Mouse (Mus musculus): ENCODE measurements around the gene Ccdc50. TPM values are rescaled to one million over a fixed set of nuclear protein-coding genes. Genes with fewer than 3 reads are reported as not detected.

The Ccdc50 gene
- polyA plus RNA-seq, 1 experiment from 2014 or later, result 52.7 TPM

DNA sequence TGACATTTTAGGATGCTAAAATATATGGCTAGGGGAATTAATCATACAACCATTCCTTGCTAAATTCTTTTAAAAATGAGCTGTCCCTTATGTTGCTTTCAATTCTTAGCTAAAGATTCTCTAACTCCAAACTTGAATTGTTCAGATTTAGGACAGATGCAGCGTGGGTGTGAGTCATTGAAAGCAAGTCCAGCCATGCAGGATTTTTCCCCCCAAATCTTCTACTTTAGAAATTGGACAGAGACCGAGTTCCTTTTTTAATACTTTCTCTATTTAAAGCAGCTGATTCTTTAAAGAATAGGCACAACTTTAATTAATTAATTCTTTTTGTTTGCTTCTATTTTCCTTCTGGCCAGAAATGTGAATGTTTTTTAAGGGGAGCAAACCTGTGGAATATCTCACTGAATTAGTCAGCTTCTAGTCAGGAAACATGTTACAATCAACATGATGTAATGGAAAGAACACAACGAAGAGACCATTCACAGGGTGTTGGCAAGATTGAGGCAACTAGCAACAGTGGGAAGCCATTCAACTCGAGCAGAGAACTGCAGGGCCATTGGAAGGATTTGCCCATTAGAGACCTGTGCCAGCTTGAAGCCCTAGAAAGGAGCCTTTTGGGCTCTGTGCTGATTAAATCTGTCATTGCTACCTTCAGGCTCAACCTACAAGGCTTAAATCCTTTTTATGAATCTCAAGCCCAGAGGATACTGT is 3.6 kb upstream of the Ccdc50 start:
- Histone ChIP-seq H3K27me3 (no peaks in the 10 kb centered on the region), H3K4me1 (replicated peaks) (peaks cover 11% of the 10 kb centered on the region), H3K27ac (no peak overlapping the region), H3K9ac (no peak overlapping the region), H3K36me3 (no peaks in the 10 kb centered on the region), H3K9me3 (no peaks in the 10 kb centered on the region), H3K4me3 (no peak overlapping the region), H3K4me2 (no peak overlapping the region)
- ATAC-seq (ENCODE audit: low FRiP score), result no peak
- WGBS, result 75% methylated on average over 4 of the region's 4 CpGs

DNA sequence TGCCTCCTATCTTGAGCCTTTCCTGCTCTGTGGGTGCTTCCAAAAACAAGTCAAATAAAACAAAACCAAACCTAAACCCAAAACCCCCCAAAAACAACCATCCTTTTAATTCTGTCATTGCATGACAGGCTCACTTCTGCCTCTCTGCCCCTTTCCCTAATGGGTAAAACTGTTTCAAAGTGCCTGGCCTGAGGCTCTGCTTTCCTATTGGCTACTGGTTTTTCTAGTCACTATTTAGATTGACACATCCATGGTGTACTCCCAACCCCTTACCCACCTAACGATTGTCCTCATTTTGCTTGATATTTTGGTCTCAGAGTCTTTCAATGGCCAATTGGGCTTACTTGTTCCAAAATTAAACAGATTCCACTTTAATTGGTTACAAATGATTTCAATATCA is 3.0 kb upstream of the Ccdc50 start:
- Histone ChIP-seq H3K27me3 (no peaks in the 10 kb centered on the region), H3K36me3 (no peaks in the 10 kb centered on the region), H3K27ac (no peak overlapping the region), H3K9me3 (no peaks in the 10 kb centered on the region), H3K4me3 (no peak overlapping the region), H3K9ac (no peak overlapping the region), H3K4me2 (no peak overlapping the region), H3K4me1 (replicated peaks) (peaks cover 17% of the 10 kb centered on the region)
- 79% methylated on average over 1 of the region's 1 CpGs for WGBS
- ATAC-seq (ENCODE audit: low FRiP score), result no peak

DNA sequence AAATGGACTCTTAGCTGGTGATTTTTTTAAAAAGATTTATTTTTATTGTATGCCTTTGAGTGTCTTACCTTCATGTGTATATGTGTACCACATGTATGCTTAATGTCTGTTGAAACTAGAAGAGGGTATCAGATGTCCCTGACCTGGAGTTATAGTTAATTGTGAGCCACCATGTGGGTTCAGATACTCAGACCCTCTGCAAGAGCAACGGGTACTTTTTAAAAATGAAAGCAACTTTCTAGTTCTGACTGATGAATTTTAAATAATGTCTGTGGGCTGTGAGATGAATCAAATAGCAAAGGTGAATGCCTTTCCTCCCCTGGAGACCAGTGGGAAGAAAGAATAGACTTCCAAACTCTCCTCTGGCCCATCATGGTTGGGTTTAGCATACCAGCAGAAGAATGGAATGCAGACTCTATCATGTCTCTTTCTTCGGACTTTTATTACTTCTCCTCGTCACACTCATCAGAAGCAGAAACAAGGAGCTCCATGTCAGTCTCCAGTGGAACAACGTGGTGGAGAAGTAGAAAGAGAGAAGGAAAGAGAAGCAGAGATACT is 1.7 kb upstream of the Ccdc50 start:
- no peak overlapping the region for H3K27ac ChIP-seq
- H3K9ac ChIP-seq, result no peak overlapping the region
- WGBS, result 75% methylated on average over 4 of the region's 4 CpGs
- ATAC-seq (ENCODE audit: low FRiP score), result no peak
- H3K36me3 ChIP-seq, result no peaks in the 10 kb centered on the region
- no peaks in the 10 kb centered on the region for H3K9me3 ChIP-seq
- peaks cover 28% of the 10 kb centered on the region for H3K4me1 ChIP-seq (replicated peaks)
- no peak overlapping the region for H3K4me3 ChIP-seq
- H3K4me2 ChIP-seq, result no peak overlapping the region
- H3K27me3 ChIP-seq, result no peaks in the 10 kb centered on the region

DNA sequence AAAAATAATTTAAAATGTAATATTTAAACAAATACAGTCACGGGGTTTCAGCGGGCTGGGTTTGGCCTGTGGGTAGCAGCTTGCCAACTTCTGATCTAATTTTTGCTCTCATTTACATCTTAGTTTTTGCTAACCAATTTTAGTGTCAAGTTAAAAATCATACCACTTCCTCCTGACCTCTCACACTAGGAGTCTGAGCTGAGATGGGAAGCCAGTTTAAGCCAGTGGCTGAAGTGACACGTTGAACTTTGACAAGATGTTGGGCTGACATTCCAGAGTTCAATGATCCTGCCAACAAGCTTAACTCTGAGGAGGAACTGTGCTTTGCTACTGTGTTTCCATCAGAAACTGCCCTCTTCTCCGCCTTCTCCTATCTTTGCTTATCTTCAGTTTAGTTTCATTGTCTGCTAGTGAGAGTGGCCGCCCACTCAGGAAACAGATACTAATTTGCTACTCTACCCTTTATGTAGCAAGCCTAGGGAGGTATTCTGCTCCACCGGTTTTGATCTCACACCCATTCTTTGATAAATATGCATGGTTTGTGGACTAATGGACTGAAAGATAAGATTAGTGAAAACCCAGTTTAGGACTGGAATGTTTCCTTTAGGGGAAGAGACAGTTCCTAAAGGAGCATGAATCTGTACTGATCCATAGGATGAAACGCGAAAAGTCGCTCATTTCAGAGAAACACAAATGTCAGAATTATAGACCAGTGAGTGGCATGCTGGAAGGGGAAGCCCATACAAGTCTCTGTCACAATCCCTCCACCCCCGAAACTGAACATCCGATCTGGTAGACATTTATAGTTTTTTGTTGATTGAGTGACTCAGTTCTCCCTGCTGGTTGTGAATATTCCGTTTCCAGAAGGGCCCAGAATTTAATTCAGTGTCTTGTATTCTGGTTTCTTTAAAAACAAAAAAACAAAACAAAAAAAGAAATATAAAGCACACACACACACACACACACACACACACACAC is 746 bp upstream of the Ccdc50 start:
- Histone ChIP-seq H3K27me3 (no peaks in the 10 kb centered on the region), H3K4me1 (replicated peaks) (peaks cover 34% of the 10 kb centered on the region), H3K9ac (peak overlapping the region; percentile 98), H3K9me3 (no peaks in the 10 kb centered on the region), H3K36me3 (no peaks in the 10 kb centered on the region), H3K27ac (peak overlapping the region; percentile 98), H3K4me3 (peak overlapping the region; percentile 92), H3K4me2 (peak overlapping the region; percentile 71)
- WGBS, result 48% methylated on average over 12 of the region's 12 CpGs
- peak; percentile 14; the same call in 1 of the 2 replicates for ATAC-seq (ENCODE audit: low FRiP score)

DNA sequence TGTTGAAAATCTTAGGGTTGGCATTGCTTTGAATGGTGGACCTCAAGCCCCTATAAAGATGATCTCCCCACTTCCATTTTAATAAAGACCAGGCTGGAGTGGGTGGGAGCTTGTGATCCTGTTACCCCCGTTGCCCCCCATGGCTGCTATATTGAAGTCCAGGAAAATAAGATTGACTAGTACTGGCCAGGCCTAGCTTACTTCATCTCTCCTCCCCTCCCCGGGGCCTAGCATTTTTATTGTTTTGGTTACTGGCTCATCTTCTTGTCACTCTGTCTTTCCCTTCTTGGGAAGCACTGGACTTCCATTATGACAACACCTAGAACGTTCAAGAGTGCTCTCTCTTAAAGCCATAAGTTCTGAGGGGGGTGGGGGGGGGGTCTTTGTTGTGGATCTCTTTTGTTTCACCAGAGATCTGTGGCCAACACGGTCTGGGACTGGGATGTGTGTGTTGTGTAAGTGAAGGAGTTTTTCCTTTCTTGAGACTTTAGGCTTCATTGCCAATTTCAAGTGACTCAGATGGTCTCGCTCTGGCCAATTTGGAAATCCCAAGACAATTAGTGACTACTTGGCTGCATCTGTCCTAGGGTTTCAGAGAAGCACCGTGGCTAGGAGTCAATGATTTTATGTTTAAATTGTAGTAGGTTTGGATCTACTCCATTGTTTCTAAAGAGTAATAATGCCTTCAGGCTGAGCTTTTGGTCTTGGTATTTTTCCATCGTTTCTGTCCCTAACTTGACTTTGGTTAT is 1.0 kb downstream of the Ccdc50 start:
- H3K4me2 ChIP-seq, result peak overlapping the region; percentile 71
- H3K9ac ChIP-seq, result peak overlapping the region; percentile 98
- H3K9me3 ChIP-seq, result no peaks in the 10 kb centered on the region
- H3K4me3 ChIP-seq, result peak overlapping the region; percentile 92
- WGBS, result 22% methylated on average over 7 of the region's 7 CpGs
- H3K4me1 ChIP-seq (replicated peaks), result peaks cover 37% of the 10 kb centered on the region
- H3K36me3 ChIP-seq, result no peaks in the 10 kb centered on the region
- no peaks in the 10 kb centered on the region for H3K27me3 ChIP-seq
- peak; percentile 41 for ATAC-seq (ENCODE audit: low FRiP score)
- H3K27ac ChIP-seq, result peak overlapping the region; percentile 98

DNA sequence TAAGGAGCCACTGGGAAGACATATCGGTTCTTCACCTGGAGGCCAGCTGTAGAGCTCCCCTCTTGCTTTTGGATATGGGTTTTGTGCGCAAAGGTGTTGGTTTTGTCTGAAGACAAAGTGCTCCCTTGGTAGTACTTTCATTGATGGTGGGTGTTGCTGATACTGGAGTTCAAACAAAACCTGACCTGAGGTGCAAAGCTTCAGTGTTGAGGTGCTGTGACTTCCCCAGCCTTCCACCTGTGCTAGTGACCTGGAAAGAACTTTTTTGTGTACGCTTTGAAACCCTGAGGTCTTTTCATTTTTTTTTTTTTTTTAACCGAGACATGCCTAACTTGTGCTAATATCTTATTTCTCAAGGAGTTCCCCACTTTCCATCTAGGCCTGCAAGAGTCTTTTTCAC is 1.6 kb downstream of the Ccdc50 start:
- Histone ChIP-seq H3K4me3 (peak overlapping the region; percentile 92), H3K9me3 (no peaks in the 10 kb centered on the region), H3K27me3 (no peaks in the 10 kb centered on the region), H3K4me2 (peak overlapping the region; percentile 71), H3K27ac (no peak overlapping the region), H3K36me3 (no peaks in the 10 kb centered on the region), H3K4me1 (replicated peaks) (peaks cover 37% of the 10 kb centered on the region), H3K9ac (peak overlapping the region; percentile 98)
- no peak for ATAC-seq (ENCODE audit: low FRiP score)
- 86% methylated on average over 4 of the region's 4 CpGs for WGBS

DNA sequence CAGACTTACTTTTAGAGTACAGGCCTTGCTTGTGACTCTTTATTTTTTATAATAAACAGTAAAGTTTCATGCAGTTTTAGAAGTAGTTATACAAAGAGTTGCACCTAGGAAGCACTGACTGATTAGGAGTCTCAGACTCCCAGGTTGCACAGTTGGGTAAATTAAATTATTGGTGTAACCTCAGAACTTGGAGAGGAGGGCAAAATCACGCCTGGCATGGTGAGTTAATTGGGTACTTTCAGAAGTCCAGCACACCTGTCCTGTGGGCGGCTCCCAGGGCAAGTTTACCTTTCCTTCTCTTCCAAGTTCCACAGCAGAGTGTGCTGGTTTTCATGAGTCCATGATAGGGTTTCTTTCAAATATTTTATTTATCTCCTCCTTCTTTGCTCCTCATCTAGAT is 3.2 kb downstream of the Ccdc50 start:
- Histone ChIP-seq H3K9ac (no peak overlapping the region), H3K36me3 (no peaks in the 10 kb centered on the region), H3K9me3 (0 out of 2 replicates have a peak, but pooled peaks cover 6% of the 10 kb centered on the region), H3K27ac (no peak overlapping the region), H3K4me2 (no peak overlapping the region), H3K4me3 (no peak overlapping the region), H3K27me3 (no peaks in the 10 kb centered on the region), H3K4me1 (replicated peaks) (peaks cover 38% of the 10 kb centered on the region)
- WGBS, result 87% methylated on average over 2 of the region's 2 CpGs
- ATAC-seq (ENCODE audit: low FRiP score), result no peak

DNA sequence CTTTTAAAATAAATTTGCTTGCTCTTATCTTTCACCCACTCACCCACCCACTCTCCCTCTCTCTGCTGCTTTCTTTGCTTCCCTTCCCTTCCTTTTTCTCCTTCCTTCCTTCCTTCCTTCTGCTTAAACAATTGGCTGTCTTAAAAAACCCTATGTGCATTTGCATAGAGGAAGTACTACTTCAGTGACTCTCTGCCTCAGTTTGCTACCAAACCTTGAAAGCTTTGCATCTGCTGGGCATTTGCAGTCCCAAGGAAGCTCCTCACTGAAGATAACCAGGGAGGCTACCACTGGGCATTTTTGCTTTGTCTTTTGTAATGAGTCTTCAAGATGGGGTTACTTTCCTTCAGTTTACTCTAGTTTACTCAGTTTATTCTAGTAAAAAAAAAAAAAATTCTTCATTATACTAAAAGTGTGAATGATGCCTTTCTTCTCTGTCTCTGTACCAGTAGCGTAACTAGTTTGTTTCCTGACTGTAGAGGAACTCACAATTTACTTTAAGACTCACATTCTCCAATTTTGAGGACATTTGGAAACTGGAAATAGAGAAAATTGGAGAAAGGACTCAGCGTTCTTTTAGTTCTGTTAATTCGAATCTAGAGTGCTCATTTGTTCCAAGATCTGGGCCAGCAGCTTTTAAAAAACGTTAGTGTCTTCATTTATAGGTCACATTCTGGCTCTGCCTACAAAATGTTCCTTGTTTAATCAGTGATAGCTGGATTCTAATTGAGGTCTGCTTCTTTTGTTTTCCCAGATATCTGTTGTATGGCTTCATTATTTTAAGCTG is 6.8 kb downstream of the Ccdc50 start:
- no peak overlapping the region for H3K9ac ChIP-seq
- no peak overlapping the region for H3K4me3 ChIP-seq
- H3K27ac ChIP-seq, result no peak overlapping the region
- no peak overlapping the region for H3K4me2 ChIP-seq
- no peak for ATAC-seq (ENCODE audit: low FRiP score)
- no peaks in the 10 kb centered on the region for H3K27me3 ChIP-seq
- 91% methylated on average over 4 of the region's 4 CpGs for WGBS
- peaks cover 26% of the 10 kb centered on the region for H3K4me1 ChIP-seq (replicated peaks)
- H3K9me3 ChIP-seq, result 0 out of 2 replicates have a peak, but pooled peaks cover 6% of the 10 kb centered on the region
- no peaks in the 10 kb centered on the region for H3K36me3 ChIP-seq

DNA sequence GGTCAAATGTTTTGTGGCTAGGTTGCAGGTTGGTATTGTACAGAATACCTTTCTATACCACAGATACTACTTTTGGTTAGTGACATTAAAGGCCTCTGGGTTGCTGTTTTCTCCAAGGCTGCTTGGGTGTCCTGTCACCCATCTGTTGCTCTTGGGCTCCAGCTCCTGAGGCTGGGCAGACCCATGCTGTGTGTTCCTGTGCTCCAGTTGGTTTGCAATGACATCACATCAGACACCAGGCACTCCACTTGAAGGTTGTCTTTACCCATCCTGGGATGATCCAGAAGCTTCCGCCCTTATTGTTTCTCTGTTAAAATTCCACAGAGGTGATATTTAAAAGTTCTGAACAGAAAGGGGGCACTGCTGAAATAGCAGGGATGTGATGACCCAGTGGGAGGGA is 8.3 kb downstream of the Ccdc50 start:
- Histone ChIP-seq H3K4me1 (replicated peaks) (peaks cover 12% of the 10 kb centered on the region), H3K9me3 (0 out of 2 replicates have a peak, but pooled peaks cover 6% of the 10 kb centered on the region), H3K4me2 (no peak overlapping the region), H3K27ac (no peak overlapping the region), H3K9ac (no peak overlapping the region), H3K4me3 (no peak overlapping the region), H3K27me3 (no peaks in the 10 kb centered on the region), H3K36me3 (no peaks in the 10 kb centered on the region)
- no peak for ATAC-seq (ENCODE audit: low FRiP score)
- 97% methylated on average over 1 of the region's 1 CpGs for WGBS

DNA sequence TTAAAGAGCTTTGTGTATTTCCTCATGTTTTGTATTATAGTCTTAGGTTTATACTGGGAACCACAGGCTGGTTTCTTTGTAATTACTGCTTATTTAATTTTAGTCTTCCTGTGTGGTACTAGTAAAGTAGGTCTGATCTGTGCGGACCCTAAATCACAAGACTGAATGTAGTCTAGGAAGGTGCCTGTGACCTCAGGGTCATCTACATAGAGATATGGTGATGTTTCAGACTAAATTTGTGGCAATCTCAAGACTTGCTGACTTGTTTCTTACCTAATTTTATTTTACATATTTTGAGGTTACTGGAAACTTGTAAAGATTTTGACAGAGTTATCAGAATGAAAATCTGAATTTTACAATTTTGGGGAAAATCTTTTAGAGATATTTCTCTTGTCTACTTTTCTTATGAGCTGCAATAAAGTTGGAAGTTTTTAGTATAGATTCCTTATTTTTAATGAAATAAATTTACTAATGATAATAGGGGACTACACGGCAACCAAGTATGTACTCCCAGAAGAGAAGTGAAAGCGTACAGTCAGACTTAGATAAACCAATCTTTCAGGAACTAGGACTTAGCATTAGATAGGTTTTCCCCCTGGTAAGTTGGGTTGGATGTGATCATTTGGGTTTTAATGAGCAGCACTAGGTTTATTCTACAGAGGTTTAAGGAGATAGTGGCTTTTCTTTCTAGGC is 10.5 kb downstream of the Ccdc50 start:
- H3K36me3 ChIP-seq, result no peaks in the 10 kb centered on the region
- no peak overlapping the region for H3K4me2 ChIP-seq
- 0 out of 2 replicates have a peak, but pooled peaks cover 4% of the 10 kb centered on the region for H3K4me1 ChIP-seq (replicated peaks)
- H3K27me3 ChIP-seq, result no peaks in the 10 kb centered on the region
- 0 out of 2 replicates have a peak overlapping the region, but pooled peaks have one; percentile 4 for H3K27ac ChIP-seq
- 95% methylated on average over 3 of the region's 3 CpGs for WGBS
- H3K4me3 ChIP-seq, result no peak overlapping the region
- 0 out of 2 replicates have a peak, but pooled peaks cover 6% of the 10 kb centered on the region for H3K9me3 ChIP-seq
- no peak for ATAC-seq (ENCODE audit: low FRiP score)
- no peak overlapping the region for H3K9ac ChIP-seq
